Mouse (Mus musculus): Measurements from ENCODE around the gene Spen.

- no peak for TF ChIP-seq GATA1 (IDR thresholded peaks at IDR 0.05; ENCODE audit: borderline replicate concordance, low read length)
- no peak for TF ChIP-seq FLI1 (IDR thresholded peaks at IDR 0.05; ENCODE audit: low read length)
Measured at GRCm38 (mm10) chr4:141573359-141573966, 35.1 kb upstream of the Spen start.
